Mouse (Mus musculus) embryonic facial prominence, embryonic 12.5 days (tissue): Measurements from ENCODE around the gene Pdpk1. TPM values are rescaled to one million over a fixed set of nuclear protein-coding genes. Genes with fewer than 3 reads are reported as not detected.
A peak's percentile ranks its signal among the peaks of the same experiment; 100 is the strongest.
"Not testable (repeated sequence)": the region's sequence is repeated elsewhere in the genome, so short reads cannot be mapped to it uniquely, and the experiment has no call there.

Source experiments
- ATAC-seq: fragments of 200-750 bp; cut with Nextera tagmentation; 2 replicates; pipeline ENCODE4 v1.8.0; 2017; ENCODE audit not compliant: insufficient number of reproducible peaks, insufficient read depth, low FRiP score, low TSS enrichment
- H3K27ac ChIP-seq: fragments of 300-500 bp; sonication (generic); 2 replicates; pipeline ENCODE4 v1.5.1; 2016; ENCODE audit warnings: mild to moderate bottlenecking
- H3K27me3 ChIP-seq: fragments of 300-500 bp; sonication (generic); 2 replicates; pipeline ENCODE4 v1.6.1; 2016; ENCODE audit warnings: mild to moderate bottlenecking, moderate library complexity
- H3K36me3 ChIP-seq: fragments of 300-500 bp; sonication (generic); 2 replicates; pipeline ENCODE4 v1.6.1; 2016; ENCODE audit warnings: mild to moderate bottlenecking
- H3K4me1 ChIP-seq: fragments of 300-500 bp; sonication (generic); 2 replicates; pipeline ENCODE4 v1.6.1; 2016
- H3K4me2 ChIP-seq: fragments of 300-500 bp; sonication (generic); replicated peaks from 2 replicates; pipeline ENCODE4 v1.6.1; 2016; ENCODE audit warnings: mild to moderate bottlenecking, moderate library complexity
- H3K4me3 ChIP-seq: fragments of 300-500 bp; sonication (generic); 2 replicates; pipeline ENCODE4 v1.5.1; 2016; ENCODE audit warnings: mild to moderate bottlenecking
- H3K9ac ChIP-seq: fragments of 300-500 bp; sonication (generic); 2 replicates; pipeline ENCODE4 v1.6.1; 2016; ENCODE audit warnings: mild to moderate bottlenecking, moderate library complexity
- H3K9me3 ChIP-seq: fragments of 300-500 bp; sonication (generic); 2 replicates; pipeline ENCODE4 v1.6.1; 2016; ENCODE audit warnings: mild to moderate bottlenecking, moderate library complexity
- WGBS: fragments of 180-500 bp; shearing (Covaris S2); methylation state at CpG from one replicate; pipeline ENCODE4 v1.1.7; 2016; 5-methylcytosine and 5-hydroxymethylcytosine counted together
- polyA plus RNA-seq: library from polyadenylated mRNA; unstranded; fragments of >200 nt; fragmentation: Nextera tagmentation; extraction: Ambion mirVana; gene quantifications from 2 replicates; pipeline ENCODE4 v1.2.1, GENCODE M21; 2016

Gene Pdpk1
- polyA plus RNA-seq, 1 experiment from 2014 or later = 37.6 TPM

DNA sequence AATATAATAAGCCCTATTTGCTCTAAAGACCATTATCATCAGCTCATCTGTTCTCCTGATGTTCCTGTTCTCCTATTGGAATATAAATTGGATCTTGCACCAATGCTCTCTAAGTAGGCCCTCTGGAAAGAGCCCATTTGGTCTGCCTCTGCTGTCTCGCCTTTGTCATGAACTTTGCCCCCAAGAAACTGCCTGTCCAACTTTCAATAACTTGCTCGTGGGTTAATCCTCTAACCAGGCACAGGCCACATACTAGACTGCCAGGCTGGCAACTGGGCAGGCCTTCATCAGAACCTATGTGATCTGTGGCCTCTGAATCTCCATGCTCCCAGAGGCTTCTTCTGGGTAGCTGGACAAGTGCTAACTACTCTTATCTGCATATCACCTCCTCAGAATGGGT, 45.6 kb downstream of the Pdpk1 start:
- peaks cover 48% of the 10 kb centered on the region for H3K36me3 ChIP-seq
- 79% methylated on average over 2 of the region's 2 CpGs for WGBS

DNA sequence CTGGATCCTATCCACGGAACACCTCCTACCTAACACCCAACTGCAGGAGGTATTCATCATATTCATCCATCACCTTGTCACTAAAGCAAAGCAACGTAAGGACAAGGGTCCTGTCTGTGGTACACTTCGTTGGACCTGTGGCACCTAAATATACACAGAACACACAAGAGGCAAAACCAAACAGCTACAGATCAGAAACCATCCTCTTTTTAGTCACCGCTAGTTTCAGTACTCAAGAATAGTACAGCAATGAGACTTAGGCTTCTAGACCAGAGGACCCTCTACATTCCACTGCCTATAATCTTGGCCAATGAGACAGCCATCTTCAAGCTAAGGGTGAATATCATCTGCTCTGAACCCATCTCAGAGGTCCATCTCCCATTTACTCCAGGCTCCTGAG, 52.4 kb downstream of the Pdpk1 start:
- Histone ChIP-seq H3K36me3 (peaks cover 52% of the 10 kb centered on the region), H3K9me3 (no peaks in the 10 kb centered on the region), H3K4me3 (no peak overlapping the region), H3K27me3 (no peaks in the 10 kb centered on the region), H3K4me2 (no peak overlapping the region), H3K27ac (no peak overlapping the region), H3K9ac (no peak overlapping the region), H3K4me1 (no peaks in the 10 kb centered on the region)
- WGBS = 92% methylated on average over 4 of the region's 4 CpGs
- no peak for ATAC-seq

More for the DNA sequence above, 45.6 kb downstream of the Pdpk1 start:
- no peaks in the 10 kb centered on the region for H3K4me1 ChIP-seq
- H3K4me3 ChIP-seq = no peak overlapping the region
- no peaks in the 10 kb centered on the region for H3K9me3 ChIP-seq
- no peak overlapping the region for H3K9ac ChIP-seq
- ATAC-seq = no peak
- H3K27me3 ChIP-seq = no peaks in the 10 kb centered on the region
- H3K27ac ChIP-seq = no peak overlapping the region
- H3K4me2 ChIP-seq = no peak overlapping the region

DNA sequence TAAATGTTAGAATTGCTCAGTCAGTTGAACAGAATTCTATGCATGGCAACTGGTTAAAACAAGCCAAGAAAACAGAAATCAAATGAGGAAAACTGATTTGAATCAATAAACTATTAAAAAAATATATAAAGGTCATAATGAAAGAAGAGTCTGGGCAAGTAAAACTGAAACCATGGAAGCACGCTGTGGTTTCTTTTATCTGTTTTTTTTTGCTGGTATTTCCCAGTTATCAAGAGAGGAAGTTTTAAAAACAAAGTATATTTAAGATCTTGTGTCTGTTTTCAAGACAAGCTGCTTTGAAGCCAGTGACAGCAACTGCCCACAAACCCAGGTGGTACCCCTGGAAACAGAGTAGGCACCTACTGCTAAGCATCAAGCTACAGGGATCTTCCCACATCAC, 60.1 kb downstream of the Pdpk1 start:
- WGBS = 95% methylated on average over 1 of the region's 1 CpGs
- no peak overlapping the region for H3K4me2 ChIP-seq
- no peaks in the 10 kb centered on the region for H3K4me1 ChIP-seq
- no peak for ATAC-seq
- no peak overlapping the region for H3K9ac ChIP-seq
- no peak overlapping the region for H3K4me3 ChIP-seq
- H3K27ac ChIP-seq = no peak overlapping the region
- no peaks in the 10 kb centered on the region for H3K27me3 ChIP-seq
- peaks cover 62% of the 10 kb centered on the region for H3K36me3 ChIP-seq
- H3K9me3 ChIP-seq = no peaks in the 10 kb centered on the region

DNA sequence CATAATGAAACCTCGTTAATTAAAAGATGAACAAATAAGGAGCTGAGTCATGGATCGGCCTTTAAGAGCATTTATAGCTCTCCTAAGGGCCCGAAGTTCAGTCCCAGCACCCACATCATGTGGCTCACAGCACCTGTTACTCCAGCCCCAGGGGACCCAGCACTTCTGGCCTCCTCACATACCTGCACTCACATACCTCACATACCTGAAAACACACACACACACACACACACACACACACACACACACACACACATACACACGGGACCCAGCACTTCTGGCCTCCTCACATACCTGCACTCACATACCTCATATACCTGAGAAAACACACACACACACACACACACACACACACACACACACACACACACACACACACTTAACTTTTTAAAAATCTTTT, 64.3 kb downstream of the Pdpk1 start:
- not testable (repeated sequence) for H3K4me2 ChIP-seq, H3K4me3 ChIP-seq, H3K27me3 ChIP-seq, H3K27ac ChIP-seq, H3K9me3 ChIP-seq, H3K9ac ChIP-seq, ATAC-seq, H3K4me1 ChIP-seq
- peaks cover 52% of the 10 kb centered on the region for H3K36me3 ChIP-seq
- WGBS = 94% methylated on average over 4 of the region's 4 CpGs

DNA sequence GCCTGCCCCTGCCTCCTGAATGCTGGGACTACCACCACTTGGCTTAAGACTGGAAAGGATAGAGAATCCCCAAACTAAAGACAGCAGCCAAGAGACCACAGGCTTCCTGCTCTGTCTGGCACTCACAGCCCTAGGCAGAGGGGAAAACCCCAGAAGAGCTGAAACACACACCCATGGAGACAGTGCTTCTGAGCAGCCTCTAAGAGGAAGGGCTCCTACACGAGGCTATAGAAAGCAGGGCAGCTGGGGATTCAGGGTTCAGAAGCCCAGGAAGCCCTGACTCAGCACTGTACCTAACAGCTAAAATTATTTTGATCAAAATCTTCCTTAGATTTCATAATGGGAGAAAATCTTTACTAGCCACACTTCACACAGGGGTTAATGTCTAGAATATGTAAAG, 66.1 kb downstream of the Pdpk1 start:
- Histone ChIP-seq H3K36me3 (peaks cover 46% of the 10 kb centered on the region), H3K9ac (no peak overlapping the region), H3K4me3 (no peak overlapping the region), H3K9me3 (no peaks in the 10 kb centered on the region), H3K27ac (no peak overlapping the region), H3K4me2 (no peak overlapping the region), H3K4me1 (no peaks in the 10 kb centered on the region), H3K27me3 (no peaks in the 10 kb centered on the region)
- WGBS = 55% methylated on average over 1 of the region's 1 CpGs
- ATAC-seq = no peak

DNA sequence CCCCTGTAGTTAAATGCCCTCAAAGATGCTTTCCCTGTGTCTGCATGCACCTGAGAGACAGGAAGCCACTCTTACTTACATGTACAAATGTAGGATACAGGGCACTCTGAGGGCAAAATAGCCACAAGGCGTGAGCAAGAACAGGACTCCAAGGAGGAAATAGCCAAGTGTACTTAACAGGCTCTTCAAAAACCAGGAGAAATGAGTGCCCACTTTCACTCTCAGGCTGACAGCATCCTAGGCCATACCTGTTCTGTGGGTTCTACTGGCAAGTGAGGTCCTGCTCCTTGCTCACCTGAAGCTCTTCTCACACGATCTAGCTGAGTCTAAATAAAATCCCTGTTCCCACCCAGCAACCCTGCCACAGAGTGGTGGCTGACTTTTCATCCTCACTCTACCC, 73.6 kb downstream of the Pdpk1 start:
- H3K4me2 ChIP-seq = no peak overlapping the region
- H3K9me3 ChIP-seq = no peaks in the 10 kb centered on the region
- no peaks in the 10 kb centered on the region for H3K27me3 ChIP-seq
- H3K27ac ChIP-seq = no peak overlapping the region
- H3K36me3 ChIP-seq = peaks cover 42% of the 10 kb centered on the region
- no peak for ATAC-seq
- no peak overlapping the region for H3K9ac ChIP-seq
- 82% methylated on average over 2 of the region's 2 CpGs for WGBS
- no peak overlapping the region for H3K4me3 ChIP-seq
- peaks cover 1% of the 10 kb centered on the region for H3K4me1 ChIP-seq

DNA sequence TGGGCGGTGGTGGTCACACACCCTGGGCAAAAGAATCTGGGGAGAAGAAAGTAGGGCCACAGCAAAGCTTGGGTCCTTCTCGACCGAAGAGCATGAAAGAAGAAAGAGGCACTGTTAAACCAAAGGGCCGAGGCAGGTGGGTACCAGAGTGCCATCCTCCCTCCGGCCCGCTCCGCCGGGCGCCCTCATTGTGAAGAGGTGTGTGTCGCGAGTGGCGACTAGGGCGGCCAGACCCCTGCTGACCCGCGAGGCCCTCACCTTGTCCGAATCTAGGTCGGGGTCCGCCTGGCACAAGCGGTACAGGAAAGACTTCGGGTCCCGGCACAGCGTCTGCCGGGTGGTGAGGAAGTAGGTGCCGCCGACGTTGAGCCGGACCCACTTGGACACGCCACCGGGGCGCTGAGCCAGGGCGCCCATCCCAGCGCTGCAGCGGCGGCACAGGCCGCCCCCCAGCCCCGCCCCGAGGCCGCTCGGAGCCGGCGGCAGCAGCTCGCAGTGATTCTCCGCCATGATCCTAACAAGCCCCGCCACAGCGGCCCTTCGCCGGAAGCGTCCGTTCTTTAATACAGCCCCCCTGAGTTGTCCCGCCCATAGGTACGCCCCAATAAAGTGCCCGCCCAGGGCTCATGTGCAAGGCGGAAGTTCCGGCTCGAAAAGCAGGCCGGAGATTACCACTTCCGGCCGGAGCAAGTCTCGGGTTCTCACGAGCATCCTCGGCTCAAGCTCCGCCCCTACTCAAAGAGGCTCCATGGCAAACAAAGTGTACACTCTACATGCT, 77.6 kb downstream of the Pdpk1 start, which contains the start of gene Kctd5:
Gene Kctd5 (minus strand): TSS at position 567 of the 778 bp plus-strand sequence.
- Histone ChIP-seq H3K27ac (peak within 1 kb of the TSS; percentile 80), H3K4me1 (peaks cover 6% of the 10 kb centered on the region), H3K36me3 (peaks cover 22% of the 10 kb centered on the region), H3K9me3 (no peaks in the 10 kb centered on the region), H3K4me2 (peak within 1 kb of the TSS; percentile 67), H3K4me3 (peak within 1 kb of the TSS; percentile 92), H3K9ac (peak within 1 kb of the TSS; percentile 94), H3K27me3 (no peaks in the 10 kb centered on the region)
- peak; percentile 95 for ATAC-seq
- WGBS = under 1% methylated on average over 62 of the region's 62 CpGs

DNA sequence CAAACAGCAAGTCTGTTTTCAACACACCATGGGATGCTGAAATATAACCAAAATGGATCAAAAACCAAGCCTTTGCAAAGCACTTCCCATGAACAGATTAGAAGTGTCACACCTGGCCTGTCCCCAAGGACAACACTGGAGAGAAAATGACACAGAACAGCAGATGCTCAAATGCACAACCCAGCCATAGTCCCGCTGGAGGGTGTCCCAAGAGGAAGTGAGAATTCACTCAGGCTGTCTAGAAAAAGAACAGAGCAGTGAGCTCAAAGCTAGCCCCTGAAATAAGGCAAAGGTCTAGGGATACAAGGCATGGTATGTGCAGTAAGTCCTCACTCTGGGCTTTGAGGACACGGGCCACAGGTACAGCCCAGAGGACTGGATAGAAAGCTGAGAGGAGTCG, 81.2 kb downstream of the Pdpk1 start:
- Histone ChIP-seq H3K9me3 (no peaks in the 10 kb centered on the region), H3K36me3 (peaks cover 9% of the 10 kb centered on the region; the same call in 1 of the 2 replicates), H3K27ac (no peak overlapping the region), H3K4me1 (peaks cover 6% of the 10 kb centered on the region), H3K4me3 (no peak overlapping the region), H3K4me2 (no peak overlapping the region), H3K27me3 (no peaks in the 10 kb centered on the region), H3K9ac (no peak overlapping the region)
- no peak for ATAC-seq
- WGBS = 88% methylated on average over 3 of the region's 3 CpGs

DNA sequence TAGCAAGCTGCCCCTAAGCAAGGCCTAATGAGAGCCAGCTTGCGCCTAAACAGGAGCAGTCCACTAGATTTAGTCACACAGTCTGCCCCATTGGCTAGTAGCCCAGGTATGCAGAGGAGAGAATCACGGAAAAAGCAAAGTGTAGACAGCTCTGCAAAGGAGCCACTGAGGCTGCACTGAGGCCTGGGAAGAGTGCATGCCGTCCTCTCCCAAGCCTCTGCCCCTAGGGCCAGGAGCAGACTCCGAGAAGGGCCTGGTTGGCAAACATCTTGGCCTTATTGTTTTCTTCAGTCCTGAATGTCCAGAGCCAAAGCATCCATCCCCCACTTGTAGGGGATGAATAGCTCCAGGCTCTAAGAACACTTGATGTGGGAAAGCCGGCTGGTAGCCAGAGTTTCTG, 82.5 kb downstream of the Pdpk1 start:
- Histone ChIP-seq H3K4me1 (peaks cover 6% of the 10 kb centered on the region), H3K27ac (no peak overlapping the region), H3K27me3 (no peaks in the 10 kb centered on the region), H3K4me2 (no peak overlapping the region), H3K9me3 (no peaks in the 10 kb centered on the region), H3K4me3 (no peak overlapping the region), H3K9ac (no peak overlapping the region), H3K36me3 (peaks cover 9% of the 10 kb centered on the region; the same call in 1 of the 2 replicates)
- ATAC-seq = no peak
- 78% methylated on average over 5 of the region's 5 CpGs for WGBS

DNA sequence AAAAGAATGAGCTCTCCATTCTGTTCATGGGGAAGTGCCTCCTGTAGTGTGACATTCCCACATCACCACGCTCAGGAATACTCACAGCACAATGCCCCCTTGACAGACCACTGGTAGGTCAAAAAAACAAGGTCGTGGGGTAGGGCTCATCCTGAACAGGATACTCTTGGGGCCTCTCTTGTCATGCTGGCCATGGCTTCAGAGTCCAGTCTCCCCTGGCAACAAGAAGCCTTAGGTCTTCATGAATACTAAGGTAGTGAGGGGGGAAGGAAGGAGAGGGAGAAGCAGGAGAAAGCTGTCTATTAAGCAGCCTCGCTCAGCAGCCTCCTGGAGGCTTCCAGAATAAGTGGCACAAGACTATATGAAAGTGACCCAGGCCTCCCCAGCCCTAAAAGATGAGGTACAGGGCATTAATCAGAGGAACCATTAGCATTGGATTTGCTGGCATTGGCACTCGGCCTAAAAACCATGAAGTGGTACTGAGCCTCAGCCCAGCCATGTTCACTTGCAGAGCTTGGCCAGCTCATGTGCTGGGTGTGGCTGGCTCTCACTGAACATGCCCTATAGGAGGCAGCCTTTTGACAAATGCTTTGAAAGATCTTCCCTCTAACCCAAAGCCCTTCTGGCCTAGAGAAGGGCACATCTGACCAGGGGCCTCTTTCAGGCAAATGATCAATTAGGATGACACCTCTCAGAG, 88.1 kb downstream of the Pdpk1 start:
- Histone ChIP-seq H3K9me3 (no peaks in the 10 kb centered on the region), H3K4me1 (no peaks in the 10 kb centered on the region), H3K27me3 (no peaks in the 10 kb centered on the region), H3K36me3 (peaks cover 41% of the 10 kb centered on the region), H3K27ac (no peak overlapping the region), H3K9ac (no peak overlapping the region), H3K4me2 (no peak overlapping the region), H3K4me3 (no peak overlapping the region)
- 78% methylated on average over 4 of the region's 4 CpGs for WGBS
- ATAC-seq = no peak

DNA sequence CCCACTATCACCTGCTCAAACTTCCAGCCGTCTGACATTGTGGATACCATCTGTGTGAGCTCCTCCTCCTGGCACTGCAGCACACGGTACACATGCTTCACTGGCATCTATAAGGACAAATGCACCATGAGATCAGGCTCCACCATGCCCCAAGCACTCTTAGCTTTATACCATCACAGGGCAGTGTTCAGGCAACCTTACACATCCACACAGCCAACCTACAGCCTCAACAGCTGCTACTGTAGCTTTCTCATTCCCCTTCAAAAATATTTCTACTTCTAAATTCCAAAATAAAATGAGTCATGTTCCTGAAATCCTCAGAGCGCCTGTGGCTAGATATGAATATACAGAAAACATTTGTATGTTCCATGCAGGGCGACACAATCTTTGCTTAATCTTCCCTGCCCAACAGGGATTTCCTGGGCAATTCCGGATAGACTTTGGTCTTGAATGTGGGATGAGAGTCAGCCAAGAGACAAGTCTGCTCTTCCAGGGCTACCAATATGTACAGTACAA, 92.9 kb downstream of the Pdpk1 start:
- WGBS = 88% methylated on average over 5 of the region's 5 CpGs
- H3K4me2 ChIP-seq = no peak overlapping the region
- no peak overlapping the region for H3K4me3 ChIP-seq
- no peak overlapping the region for H3K9ac ChIP-seq
- H3K36me3 ChIP-seq = peaks cover 82% of the 10 kb centered on the region
- no peaks in the 10 kb centered on the region for H3K4me1 ChIP-seq
- H3K9me3 ChIP-seq = no peaks in the 10 kb centered on the region
- H3K27me3 ChIP-seq = no peaks in the 10 kb centered on the region
- no peak overlapping the region for H3K27ac ChIP-seq
- no peak for ATAC-seq
